Mouse (Mus musculus): ENCODE results near the gene Prdm11. TPM values are rescaled to one million over a fixed set of nuclear protein-coding genes. Genes with fewer than 3 reads are reported as not detected.

The Prdm11 gene
- total and polyA plus RNA-seq, 3 experiments, result 33.8 to 122 (median 87.1) TPM

DNA sequence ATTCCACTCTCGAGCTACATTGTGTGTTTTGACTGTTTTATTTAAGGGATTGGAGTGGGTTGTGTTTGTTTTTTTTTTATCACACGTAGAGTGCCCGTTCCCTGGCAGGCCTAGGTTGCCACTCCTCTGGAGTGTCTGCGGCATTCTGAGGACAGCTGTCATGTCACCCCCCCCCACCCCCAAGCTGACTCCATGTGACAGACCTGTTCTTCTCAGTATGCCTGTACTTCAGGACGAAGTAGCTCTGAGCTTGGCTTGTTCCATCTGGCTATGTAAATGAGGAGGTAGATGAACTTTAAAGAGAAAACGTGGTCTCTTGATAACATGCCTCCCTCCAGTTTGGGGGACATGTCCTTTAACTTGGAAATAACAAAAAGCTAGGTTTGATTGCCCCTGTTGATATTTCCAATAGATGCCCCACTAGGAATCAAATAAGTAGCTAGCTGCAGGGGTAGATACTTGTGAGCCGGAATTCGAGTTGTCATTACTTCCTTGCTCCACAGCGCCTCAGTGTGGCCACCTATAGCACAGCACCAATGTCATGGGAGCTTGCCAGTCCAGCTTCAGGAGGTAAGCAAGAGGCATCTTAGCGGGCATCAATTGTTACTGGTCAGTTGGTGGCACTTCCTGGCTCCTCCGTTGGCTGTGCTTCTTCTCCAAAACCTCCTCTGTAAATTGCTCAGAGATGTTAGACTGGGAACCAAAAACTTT is 91.4 kb downstream of the Prdm11 start:
- ATAC-seq (ENCODE audit: extremely low read depth, insufficient number of reproducible peaks, low FRiP score, poor library complexity, severe bottlenecking), result no peak; the same call in 1 of the 2 replicates
- H3K4me3 ChIP-seq (ENCODE audit: low read depth, low read length), result no peak overlapping the region; the same call in 1 of the 2 replicates
- no peaks in the 10 kb centered on the region for H3K36me3 ChIP-seq (replicated peaks)
- peaks cover 44% of the 10 kb centered on the region for H3K4me1 ChIP-seq (ENCODE audit: insufficient read depth, low read depth, low read length)
- peaks cover 7% of the 10 kb centered on the region for H3K27me3 ChIP-seq (ENCODE audit: insufficient read depth, low read length)
- DNase-seq (ENCODE audit: low spot score), result peak; percentile 58
- H3K9me3 ChIP-seq (replicated peaks), result 0 out of 2 replicates have a peak, but pooled peaks cover 4% of the 10 kb centered on the region
- peak; percentile 90 for TF ChIP-seq CTCF (IDR thresholded peaks at IDR 0.05; ENCODE audit: low read depth, low read length)
- no peak for TF ChIP-seq TAL1 (conservative IDR thresholded peaks at IDR 0.05; ENCODE audit: low read depth, low read length)

- H3K4me3 ChIP-seq (ENCODE audit: low read depth, low read length), result no peak overlapping the region
- H3K27me3 ChIP-seq (ENCODE audit: insufficient read depth, low read length), result peaks cover 11% of the 10 kb centered on the region
- TF ChIP-seq GATA2 (IDR thresholded peaks at IDR 0.05; ENCODE audit: borderline replicate concordance, low read depth, low read length), result no peak
- TF ChIP-seq CTCF (IDR thresholded peaks at IDR 0.05; ENCODE audit: low read depth, low read length), result no peak
- peaks cover 50% of the 10 kb centered on the region for H3K4me1 ChIP-seq (ENCODE audit: insufficient read depth, low read depth, low read length)
- H3K9me3 ChIP-seq (replicated peaks), result 0 out of 2 replicates have a peak, but pooled peaks cover 3% of the 10 kb centered on the region
- DNase-seq (ENCODE audit: low spot score) (no peak), ATAC-seq (ENCODE audit: extremely low read depth, insufficient number of reproducible peaks, low FRiP score, poor library complexity, severe bottlenecking) (no peak)
- no peaks in the 10 kb centered on the region for H3K36me3 ChIP-seq (replicated peaks)
These were observed 92.5 kb downstream of the Prdm11 start for GRCm38 (mm10) chr2:92953450-92953849.

DNA sequence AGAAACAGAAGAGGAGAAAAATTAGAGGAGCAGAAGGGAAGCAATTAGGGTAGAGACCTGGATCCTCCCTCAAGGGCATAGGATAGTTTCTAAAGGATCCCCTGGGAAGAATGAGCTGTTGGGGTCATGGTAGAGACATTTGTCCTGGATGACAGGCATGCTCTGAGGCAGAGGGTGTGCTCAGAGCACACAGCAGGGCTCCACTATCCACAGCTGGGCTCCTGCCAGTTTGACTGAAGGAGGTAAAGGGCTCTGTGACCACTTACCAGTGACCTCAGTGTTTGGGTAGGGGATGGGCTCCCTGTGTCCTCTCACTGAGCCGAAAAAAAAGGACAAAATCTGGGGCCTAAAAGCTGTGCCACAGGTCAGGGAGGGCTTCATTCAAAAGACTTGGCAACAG is 96.4 kb downstream of the Prdm11 start:
- Histone ChIP-seq H3K4me1 (ENCODE audit: insufficient read depth, low read depth, low read length) (peaks cover 36% of the 10 kb centered on the region), H3K4me3 (ENCODE audit: low read depth, low read length) (no peak overlapping the region), H3K27me3 (ENCODE audit: insufficient read depth, low read length) (peaks cover 36% of the 10 kb centered on the region), H3K9me3 (replicated peaks) (no peaks in the 10 kb centered on the region), H3K36me3 (replicated peaks) (no peaks in the 10 kb centered on the region)
- ATAC-seq (ENCODE audit: extremely low read depth, insufficient number of reproducible peaks, low FRiP score, poor library complexity, severe bottlenecking) (no peak), DNase-seq (ENCODE audit: low spot score) (no peak)
- TF ChIP-seq POLR2AphosphoS5 (IDR thresholded peaks at IDR 0.05; ENCODE audit: insufficient replicate concordance, low read depth, low read length) (no peak), CTCF (IDR thresholded peaks at IDR 0.05; ENCODE audit: low read depth, low read length) (no peak), GATA1 (IDR thresholded peaks at IDR 0.05; ENCODE audit: borderline replicate concordance, low read length) (no peak), TAL1 (conservative IDR thresholded peaks at IDR 0.05; ENCODE audit: low read depth, low read length) (no peak), GATA2 (IDR thresholded peaks at IDR 0.05; ENCODE audit: borderline replicate concordance, low read depth, low read length) (no peak)

GRCm38 (mm10) chr2:92948699-92949300 is 97.2 kb downstream of the Prdm11 start:
- no peak for DNase-seq (ENCODE audit: low spot score)
- Histone ChIP-seq H3K36me3 (replicated peaks) (no peaks in the 10 kb centered on the region), H3K27me3 (ENCODE audit: insufficient read depth, low read length) (peaks cover 43% of the 10 kb centered on the region), H3K9me3 (replicated peaks) (no peaks in the 10 kb centered on the region), H3K4me1 (ENCODE audit: insufficient read depth, low read depth, low read length) (peaks cover 35% of the 10 kb centered on the region), H3K4me3 (ENCODE audit: low read depth, low read length) (no peak overlapping the region)
- no peak for ATAC-seq (ENCODE audit: extremely low read depth, insufficient number of reproducible peaks, low FRiP score, poor library complexity, severe bottlenecking)
- TF ChIP-seq GATA2 (IDR thresholded peaks at IDR 0.05; ENCODE audit: borderline replicate concordance, low read depth, low read length) (no peak), CTCF (IDR thresholded peaks at IDR 0.05; ENCODE audit: low read depth, low read length) (no peak), GATA1 (IDR thresholded peaks at IDR 0.05; ENCODE audit: borderline replicate concordance, low read length) (no peak), TAL1 (conservative IDR thresholded peaks at IDR 0.05; ENCODE audit: low read depth, low read length) (no peak), POLR2AphosphoS5 (IDR thresholded peaks at IDR 0.05; ENCODE audit: insufficient replicate concordance, low read depth, low read length) (no peak)

- Histone ChIP-seq H3K4me1 (ENCODE audit: insufficient read depth, low read depth, low read length) (peaks cover 32% of the 10 kb centered on the region), H3K9me3 (replicated peaks) (no peaks in the 10 kb centered on the region), H3K4me3 (ENCODE audit: low read depth, low read length) (no peak overlapping the region), H3K36me3 (replicated peaks) (no peaks in the 10 kb centered on the region), H3K27me3 (ENCODE audit: insufficient read depth, low read length) (peaks cover 50% of the 10 kb centered on the region)
- no peak for TF ChIP-seq GATA2 (IDR thresholded peaks at IDR 0.05; ENCODE audit: borderline replicate concordance, low read depth, low read length)
- no peak for TF ChIP-seq TAL1 (conservative IDR thresholded peaks at IDR 0.05; ENCODE audit: low read depth, low read length)
- DNase-seq (ENCODE audit: low spot score), result no peak
- ATAC-seq (ENCODE audit: extremely low read depth, insufficient number of reproducible peaks, low FRiP score, poor library complexity, severe bottlenecking), result no peak
These were observed 97.8 kb downstream of the Prdm11 start for GRCm38 (mm10) chr2:92947981-92948698.

DNA sequence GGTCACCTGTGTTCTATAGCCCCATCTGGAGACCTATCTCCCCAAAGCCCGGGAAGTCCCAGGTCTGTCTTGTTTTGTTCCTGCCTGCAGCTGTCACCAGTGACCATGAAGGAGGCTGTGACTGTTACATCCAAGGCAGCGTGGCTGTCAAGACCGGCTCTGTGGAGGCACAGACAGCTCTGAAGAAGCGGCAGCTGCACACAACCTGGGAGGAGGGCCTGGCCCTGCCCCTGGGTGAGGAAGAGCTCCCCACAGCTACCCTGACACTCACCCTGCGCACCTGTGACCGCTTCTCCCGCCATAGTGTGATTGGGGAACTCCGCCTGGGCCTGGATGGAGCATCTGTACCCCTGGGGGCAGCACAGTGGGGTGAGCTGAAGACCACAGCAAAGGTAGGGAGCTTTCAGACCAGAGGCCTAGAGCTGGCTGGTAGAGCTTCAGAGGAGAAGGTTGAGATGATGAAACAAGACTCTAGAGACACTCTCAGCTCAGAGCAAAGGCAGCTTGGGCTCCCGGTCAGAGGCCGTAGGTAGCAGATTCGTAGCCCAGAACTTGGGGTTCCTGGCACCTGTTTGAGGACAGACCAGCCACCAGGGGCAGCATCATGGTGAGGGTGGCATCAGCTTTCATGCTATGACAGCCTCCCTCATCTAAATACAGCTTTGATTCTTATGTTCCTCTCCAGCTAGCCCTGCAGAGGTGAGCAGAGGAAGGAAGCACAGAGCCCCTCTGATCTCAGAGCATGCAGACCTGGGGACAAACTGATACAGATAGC is 100.0 kb downstream of the Prdm11 start:
- Histone ChIP-seq H3K9me3 (replicated peaks) (no peaks in the 10 kb centered on the region), H3K4me3 (ENCODE audit: low read depth, low read length) (no peak overlapping the region), H3K4me1 (ENCODE audit: insufficient read depth, low read depth, low read length) (peaks cover 31% of the 10 kb centered on the region), H3K27me3 (ENCODE audit: insufficient read depth, low read length) (peaks cover 56% of the 10 kb centered on the region), H3K36me3 (replicated peaks) (no peaks in the 10 kb centered on the region)
- TF ChIP-seq GATA1 (IDR thresholded peaks at IDR 0.05; ENCODE audit: borderline replicate concordance, low read length) (no peak), POLR2AphosphoS5 (IDR thresholded peaks at IDR 0.05; ENCODE audit: insufficient replicate concordance, low read depth, low read length) (no peak), TAL1 (conservative IDR thresholded peaks at IDR 0.05; ENCODE audit: low read depth, low read length) (no peak), CTCF (IDR thresholded peaks at IDR 0.05; ENCODE audit: low read depth, low read length) (no peak), GATA2 (IDR thresholded peaks at IDR 0.05; ENCODE audit: borderline replicate concordance, low read depth, low read length) (no peak)
- DNase-seq (ENCODE audit: low spot score) (no peak), ATAC-seq (ENCODE audit: extremely low read depth, insufficient number of reproducible peaks, low FRiP score, poor library complexity, severe bottlenecking) (no peak)

Measured in G1E (cell line).